Mouse (Mus musculus): ENCODE measurements around the gene Prkrip1.
A peak's percentile ranks its signal among the peaks of the same experiment; 100 is the strongest.
"Not testable (repeated sequence)": the region's sequence is repeated elsewhere in the genome, so short reads cannot be mapped to it uniquely, and the experiment has no call there.

Prkrip1 gene

DNA sequence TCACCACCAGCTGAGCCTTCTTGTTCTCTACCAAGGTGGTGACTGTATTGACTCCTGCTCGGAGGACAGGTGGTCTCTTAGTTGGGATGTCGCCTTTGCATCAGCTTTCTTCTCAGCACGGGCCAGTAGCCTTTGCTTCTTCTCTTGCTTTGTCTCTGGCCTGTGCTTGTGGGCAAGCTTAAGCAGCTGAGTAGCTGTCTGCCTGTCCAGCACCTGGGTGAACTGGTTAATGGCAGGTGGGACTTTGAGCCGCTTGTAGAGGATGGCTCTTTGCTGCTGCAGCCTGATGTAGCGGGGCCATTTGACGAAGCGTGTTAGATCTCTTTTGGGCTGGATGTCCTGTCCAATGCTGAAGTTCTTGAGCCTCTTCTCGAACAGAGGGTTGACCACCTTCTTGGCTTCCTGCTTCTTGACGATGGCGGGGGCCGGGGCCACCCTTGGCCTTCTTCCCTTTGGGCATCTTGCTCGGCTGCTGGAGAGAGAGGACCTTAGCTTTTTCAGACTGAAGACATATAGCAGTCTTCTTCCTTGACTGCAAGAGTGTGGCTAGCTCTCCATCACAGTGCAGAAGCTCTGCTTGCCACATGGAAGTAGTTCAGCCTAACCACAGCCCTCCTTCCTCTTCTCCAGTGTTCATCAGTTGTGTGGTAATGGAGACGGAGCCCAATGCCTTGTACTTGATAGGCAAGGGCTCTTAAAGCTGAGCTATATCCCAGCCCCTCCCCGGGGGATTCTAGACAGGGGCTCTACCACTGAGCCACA is 12.8 kb upstream of the Prkrip1 start:
- not testable (repeated sequence) for DNase-seq

- no peak for DNase-seq
Observed at GRCm38 (mm10) chr5:136210549-136210948, 11.8 kb upstream of the Prkrip1 start.

DNA sequence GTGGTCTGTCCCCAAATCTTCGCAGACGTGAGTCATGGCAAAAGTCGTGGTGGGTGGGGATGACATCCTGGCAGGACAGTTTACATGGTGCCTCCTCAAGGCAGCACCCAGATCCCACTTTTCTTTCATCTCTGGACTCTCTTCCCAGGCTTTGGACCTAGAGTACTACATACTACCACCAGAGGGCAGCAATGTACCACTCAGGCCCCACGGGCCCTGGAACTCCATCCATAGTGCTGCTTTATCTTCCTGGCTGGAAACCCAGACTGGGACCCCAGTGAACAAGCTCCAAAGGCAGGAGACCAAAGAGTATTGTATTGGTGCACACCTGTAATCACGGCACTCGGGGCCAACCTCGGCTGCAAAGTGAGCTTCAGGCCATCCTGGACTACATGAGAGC is 3.1 kb upstream of the Prkrip1 start:
- DNase-seq: peak; percentile 46 to 63

GRCm38 (mm10) chr5:136199526-136199925 is 763 bp upstream of the Prkrip1 start:
- no peak for DNase-seq

- DNase-seq: no peak
Observed at GRCm38 (mm10) chr5:136191870-136192269, 6.9 kb downstream of the Prkrip1 start.

- peak; percentile 61 to 67 for DNase-seq
Observed at GRCm38 (mm10) chr5:136186723-136187122, 12.0 kb downstream of the Prkrip1 start.

DNA sequence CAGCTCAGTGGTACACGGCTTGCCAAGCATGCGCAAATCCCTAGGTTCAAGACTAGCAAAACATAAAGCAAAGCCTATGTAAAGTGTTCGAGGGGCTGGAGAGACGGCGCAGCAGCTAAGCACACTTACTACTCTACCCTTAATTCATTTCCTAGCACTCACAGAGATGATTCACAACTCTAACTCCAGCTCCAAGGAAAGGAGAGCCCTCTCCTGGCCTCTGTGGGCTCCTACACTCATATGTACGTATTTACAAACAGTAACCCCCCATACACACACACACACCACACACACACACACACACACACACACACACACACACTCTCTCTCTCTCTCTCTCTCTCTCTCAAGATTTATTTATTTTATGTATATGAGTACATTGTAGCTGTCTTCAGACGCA is 15.0 kb downstream of the Prkrip1 start:
- no peak for DNase-seq

GRCm38 (mm10) chr5:136182830-136183229 is 15.9 kb downstream of the Prkrip1 start:
- no peak for DNase-seq

- no peak for DNase-seq
Observed at GRCm38 (mm10) chr5:136182049-136182448, 16.7 kb downstream of the Prkrip1 start.

DNA sequence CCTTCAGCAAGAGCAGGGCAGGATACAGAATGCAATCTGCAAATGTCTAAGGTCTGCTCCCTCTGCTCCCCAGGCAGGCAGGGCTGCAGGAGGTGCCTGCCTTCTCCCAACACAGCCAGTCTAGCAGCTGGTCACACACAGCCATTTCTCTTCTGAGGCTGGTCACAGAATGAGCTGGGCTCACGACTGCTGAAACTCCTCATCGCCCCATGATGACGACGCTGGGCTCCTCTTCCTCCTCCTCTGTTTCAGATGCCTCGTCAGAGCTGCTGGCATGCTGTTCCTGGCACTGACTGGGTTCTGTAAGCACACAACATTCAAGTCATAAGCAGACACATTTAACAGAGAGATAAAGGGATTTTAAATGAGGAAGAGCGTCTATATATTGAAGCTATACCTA is 17.6 kb downstream of the Prkrip1 start:
- no peak for DNase-seq

DNA sequence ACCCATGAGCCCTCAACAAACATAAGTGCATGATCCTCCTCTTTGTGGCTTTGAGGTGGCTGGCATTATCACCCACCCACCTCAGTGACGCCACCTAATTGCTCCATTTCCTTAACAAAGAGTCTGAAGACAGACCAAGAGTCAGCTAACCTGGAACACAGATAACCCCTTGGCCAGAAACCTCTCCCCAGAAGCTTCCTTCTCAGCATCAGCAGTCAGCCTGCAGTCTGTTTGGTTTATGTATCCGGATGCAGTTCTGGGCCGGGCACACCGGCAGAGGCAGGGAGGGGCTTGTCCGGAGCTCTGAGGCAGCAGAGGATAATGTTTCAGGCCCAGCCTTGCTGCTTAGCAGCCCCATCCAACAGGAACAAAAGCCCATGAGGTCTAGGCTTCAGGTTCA is 19.2 kb downstream of the Prkrip1 start:
- peak in 1 of 2 experiments; percentile 46 for DNase-seq

DNA sequence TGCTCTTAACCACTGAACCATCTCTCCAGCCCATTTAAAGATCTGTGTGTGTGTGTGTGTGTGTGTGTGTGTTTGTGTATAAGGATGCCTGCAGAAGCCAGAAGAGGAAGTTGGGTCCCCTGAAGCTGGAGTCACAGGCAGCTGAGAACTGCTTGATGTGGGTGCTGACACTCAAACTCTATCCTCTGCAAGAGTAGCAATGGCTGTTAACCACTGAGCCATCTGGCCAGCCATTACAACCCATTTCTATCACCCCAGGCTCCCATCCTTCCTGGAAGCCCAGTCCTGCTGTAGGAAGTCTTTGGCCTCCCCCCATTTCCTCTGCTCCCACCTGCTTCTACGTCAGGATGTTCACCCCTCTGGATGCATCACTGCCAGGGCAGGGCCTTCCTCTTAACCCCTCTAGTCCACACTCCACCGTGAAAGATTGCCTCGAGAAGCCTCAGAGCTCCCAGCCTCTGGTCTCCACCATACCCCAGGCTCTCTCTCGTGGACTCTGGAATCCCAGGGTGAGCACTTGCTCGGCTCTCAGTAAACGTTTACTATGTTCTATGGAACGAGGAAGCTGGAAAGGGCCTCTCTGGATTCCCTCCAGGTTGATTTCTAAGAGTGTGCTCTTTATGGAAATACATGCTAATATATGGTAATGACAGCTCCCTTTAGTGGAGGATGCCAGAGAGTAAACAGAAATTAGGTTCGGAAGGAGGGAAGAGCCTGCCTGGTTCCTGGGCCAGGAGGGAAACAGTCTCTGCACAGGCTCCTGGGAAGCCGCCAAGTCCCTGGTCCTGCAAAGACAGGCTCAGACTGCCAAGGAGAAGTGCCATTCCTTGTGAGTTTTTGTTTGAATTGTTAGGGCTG is 24.9 kb downstream of the Prkrip1 start:
- peak; percentile 92 to 95 for DNase-seq

DNA sequence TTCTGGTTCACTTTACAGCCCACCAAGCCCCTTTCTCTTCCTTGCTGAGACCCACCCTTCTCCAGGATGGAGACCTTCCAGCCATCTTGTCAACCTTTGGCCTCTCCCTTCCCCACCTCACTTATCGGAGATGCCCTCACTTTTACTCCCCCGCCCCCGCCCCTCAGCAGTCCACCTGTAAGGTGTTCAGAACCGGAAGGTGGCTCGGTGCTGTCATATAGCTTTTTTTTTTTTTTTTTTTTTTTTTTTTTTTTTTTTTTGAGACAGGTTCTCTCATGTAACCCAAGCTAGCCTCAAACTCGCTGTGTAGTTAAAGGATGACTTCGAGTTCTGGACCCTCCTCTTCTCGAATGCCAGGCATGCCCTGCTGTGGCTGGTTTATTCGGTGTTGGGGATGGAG is 25.8 kb downstream of the Prkrip1 start:
- DNase-seq: no peak

- peak; percentile 44 to 55 for DNase-seq
Observed at GRCm38 (mm10) chr5:136171363-136172341, 27.1 kb downstream of the Prkrip1 start.

DNA sequence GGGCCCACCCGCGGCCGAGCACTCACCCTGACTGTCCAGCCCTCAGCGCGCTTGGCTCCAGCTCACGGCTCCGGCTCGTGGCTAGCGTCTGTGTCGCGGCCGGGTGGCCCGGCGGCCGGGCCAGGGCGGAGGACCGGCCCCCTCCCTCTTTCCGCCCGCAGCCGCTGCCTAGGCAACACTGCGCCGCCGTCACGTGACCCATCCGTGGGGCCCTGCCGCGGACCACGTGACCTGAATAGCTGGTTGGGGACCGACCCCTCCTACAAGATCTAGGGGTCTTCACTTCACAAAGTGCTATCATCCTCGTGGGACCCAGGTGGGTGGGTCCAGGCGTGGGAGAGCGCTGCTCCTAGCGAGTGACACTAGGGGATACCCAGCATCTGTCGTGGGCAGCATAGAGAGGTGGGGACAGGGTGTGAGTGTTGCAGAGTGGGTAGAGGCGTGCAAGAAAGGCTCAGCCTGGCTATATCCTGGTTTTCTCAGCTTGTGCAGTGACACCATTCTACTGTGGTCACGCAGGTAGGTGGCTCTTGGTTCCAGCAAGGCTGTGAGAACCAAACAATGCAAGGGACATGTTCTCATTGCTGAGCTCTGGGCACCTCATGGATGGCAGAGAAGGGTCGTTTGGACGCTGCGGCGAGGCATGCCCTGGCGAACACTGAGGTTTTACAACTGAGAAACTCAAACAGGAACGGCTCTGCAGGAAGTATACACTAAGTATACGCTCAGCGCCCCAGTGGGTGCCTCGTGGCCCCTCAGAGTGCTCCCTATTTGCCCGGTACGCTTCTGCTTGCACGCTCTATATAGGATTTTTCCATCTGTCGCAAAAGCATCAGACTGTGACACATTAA is 28.0 kb downstream of the Prkrip1 start, which contains the start of gene Orai2:
Gene Orai2, minus strand, starts transcription at position 202 of the 851 bp plus-strand sequence.
- DNase-seq: peak; percentile 86

DNA sequence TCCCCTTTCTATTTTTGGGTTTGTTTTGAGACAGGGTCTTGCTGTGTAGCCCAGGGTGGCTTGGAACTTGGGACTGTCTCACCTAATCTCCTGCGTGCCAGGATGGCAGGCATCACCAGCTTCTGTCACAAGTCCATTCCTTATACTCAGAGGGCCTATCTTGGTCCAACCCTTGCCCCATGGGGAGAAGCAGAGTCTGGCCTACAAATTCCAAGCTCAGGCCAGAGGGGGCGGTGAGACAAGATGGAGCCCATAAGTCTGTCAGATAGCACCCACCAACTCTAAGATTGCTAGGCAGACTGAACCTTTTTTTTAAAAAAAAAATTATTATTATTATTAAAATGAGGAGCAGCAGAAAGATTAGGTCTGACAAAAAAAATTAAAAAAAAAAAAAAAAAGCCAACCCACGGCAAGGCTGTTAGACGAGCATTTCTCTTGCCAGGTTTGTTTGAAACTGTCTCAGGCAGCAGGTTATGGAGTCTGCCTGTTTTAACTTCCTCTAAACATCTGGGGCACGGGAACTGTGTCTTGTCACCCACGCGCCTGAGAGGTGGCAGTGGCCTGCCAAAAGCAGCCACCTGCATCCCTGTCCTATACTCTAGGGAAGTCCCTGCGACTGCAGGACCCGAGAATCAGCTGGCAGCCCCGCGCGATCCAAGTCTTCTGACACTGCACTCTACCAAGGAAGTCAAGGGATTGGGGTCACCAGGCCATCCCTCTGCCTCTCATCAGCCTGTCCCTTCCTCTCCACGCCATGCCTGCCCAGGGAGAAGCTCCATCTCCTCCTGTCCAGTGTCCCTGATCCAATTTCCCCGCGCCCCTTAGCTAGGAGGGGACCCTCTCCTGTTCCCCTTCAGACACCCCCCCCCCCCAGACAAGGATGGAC is 28.9 kb downstream of the Prkrip1 start:
- DNase-seq: peak; percentile 38 to 46

DNA sequence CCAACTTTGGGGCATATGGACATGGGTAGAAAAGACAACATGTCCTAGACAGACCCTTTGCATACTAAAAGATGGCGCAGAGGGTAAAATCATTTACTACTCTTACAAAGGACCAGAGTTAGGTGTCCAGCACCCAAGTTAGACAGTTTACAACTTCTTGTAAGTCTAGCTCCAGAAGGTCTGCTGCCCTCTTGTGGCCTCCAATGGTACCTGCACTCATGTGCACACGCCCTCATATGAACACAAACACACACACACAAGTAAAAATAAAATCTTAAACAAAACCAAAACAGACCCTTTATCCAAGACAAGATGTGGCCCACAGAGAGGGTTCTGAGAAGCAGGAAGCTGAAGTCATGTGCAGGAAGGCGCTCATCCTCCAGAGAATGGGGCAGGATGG is 30.7 kb downstream of the Prkrip1 start:
- no peak for DNase-seq

DNA sequence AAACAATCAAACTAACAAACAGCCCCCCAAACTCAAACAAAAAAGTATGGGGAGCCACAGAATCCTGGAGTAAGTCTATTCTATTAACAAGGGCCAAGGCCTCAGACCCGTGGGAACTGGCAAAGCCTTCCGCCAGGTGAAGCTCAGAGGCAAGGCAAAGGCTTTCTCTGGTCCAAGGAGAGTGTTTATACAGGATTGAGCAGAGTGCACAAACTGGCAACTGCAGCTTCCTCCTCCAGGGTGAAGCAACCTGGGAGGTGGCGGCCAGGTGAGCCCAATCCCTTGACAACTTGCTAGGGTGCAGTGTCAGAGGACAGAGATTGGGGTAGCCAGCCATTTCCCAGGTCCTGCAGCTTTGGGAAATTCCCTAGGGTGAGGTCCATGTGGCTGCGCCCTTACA is 31.5 kb downstream of the Prkrip1 start:
- DNase-seq: peak in 1 of 2 experiments; percentile 68

DNA sequence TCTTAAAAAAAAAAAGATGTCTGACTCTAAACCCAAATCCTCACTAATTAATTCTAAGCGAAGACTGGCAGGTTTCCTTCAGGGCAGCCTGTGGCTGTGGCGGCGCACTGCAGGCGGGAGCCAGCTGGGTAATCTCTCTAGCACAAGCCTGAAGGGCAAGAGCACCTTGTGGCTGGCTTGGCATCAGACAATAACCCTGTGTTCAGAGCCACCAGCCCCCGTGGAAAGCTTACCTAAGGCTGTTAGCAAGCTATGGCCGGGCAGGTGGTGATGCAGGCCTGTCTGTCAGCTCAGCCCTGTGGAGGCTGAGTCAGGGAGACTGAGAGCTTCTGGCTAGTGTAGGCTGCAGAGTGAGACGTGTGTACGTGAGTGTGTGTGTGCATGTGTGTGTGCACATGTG is 33.5 kb downstream of the Prkrip1 start:
- DNase-seq: no peak

- no peak for DNase-seq
Observed at GRCm38 (mm10) chr5:136163807-136164474, 34.8 kb downstream of the Prkrip1 start.

All from lung, adult 18-20 months (tissue).